Mouse (Mus musculus): Measurements from ENCODE around the gene Bicc1.

DNA sequence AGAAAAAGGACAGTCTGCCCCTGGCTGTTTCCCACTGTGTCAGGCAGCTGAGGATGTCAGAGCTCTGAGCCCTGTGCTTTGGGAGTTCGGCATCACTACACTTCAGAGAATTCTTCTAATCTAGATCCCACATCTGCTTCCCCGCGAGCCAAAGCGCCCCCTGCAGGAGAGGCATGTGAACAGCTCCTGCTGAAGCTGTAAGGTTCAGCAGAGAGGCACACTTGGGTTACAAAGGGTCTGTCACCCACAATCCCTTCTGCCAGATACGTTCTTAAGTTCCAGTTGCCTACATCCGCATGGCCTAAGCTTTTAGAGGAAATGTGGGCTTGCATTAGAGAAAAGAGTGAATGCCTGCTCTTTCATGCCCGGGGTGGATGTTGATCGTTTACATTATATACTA is 283.4 kb downstream of the Bicc1 start:
- no peak for TF ChIP-seq CTCF (IDR thresholded peaks at IDR 0.05; ENCODE audit: borderline replicate concordance, control insufficient read depth, extremely low read depth, insufficient read depth, low read length, poor library complexity)
- TF ChIP-seq POLR2A (IDR thresholded peaks at IDR 0.05; ENCODE audit: control insufficient read depth, extremely low read depth, insufficient read depth, low read length, poor library complexity): no peak
